Mouse (Mus musculus): ENCODE measurements around the gene Atp1a3. TPM values are rescaled to one million over a fixed set of nuclear protein-coding genes. Genes with fewer than 3 reads are reported as not detected.

The Atp1a3 gene
- polyA plus RNA-seq, 1 experiment from 2014 or later = 1.5 TPM

DNA sequence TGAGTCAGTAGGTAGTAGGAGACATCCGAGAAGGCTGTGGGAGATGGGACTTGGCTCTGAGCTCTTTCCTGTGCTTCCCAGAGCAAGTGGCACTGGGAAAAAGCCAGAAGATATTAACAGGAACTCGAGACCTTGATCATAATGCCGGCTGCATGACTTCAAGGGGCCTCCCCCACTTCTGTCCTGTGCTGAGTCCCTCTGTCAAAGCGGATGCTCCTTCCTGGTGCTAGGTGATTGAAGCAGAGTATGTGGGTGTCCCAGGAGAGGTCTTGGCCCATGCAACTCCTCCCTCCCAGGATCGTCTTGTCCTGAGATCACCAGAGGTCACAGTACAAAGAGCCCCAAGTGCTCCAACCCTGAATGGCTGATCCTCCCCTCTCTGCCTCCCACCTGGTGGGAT lies 31.9 kb downstream of the Atp1a3 start:
- Histone ChIP-seq H3K36me3 (replicated peaks) (peaks cover 7% of the 10 kb centered on the region; the same call in 1 of the 2 replicates), H3K27me3 (no peaks in the 10 kb centered on the region), H3K4me1 (replicated peaks) (peaks cover 30% of the 10 kb centered on the region), H3K4me2 (no peak overlapping the region), H3K27ac (replicated peaks) (no peak overlapping the region), H3K9me3 (replicated peaks) (no peaks in the 10 kb centered on the region), H3K9ac (no peak overlapping the region), H3K4me3 (replicated peaks) (no peak overlapping the region)
- ATAC-seq (ENCODE audit: insufficient read depth) = no peak
- WGBS (ENCODE audit: insufficient replicate concordance) = 60% methylated on average over 5 of the region's 5 CpGs

DNA sequence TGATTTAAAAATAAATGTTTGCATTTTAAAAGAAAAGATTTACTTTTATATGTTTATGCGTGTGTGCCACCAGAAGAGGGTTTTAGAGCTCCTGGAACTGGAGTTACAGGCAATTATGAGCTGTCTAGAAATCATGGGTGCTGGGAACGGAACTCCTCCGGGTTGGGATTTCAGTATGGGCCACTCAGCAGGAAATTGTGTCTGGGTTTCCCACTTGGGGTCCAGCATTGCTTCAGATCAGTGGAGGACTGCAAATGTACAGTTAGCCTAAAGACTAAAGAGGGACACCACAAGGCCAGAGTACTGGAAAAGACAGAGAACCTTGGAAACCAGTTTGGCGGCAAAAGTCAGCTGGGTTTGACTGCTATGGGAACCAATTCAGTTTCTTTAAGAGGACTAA lies 32.5 kb downstream of the Atp1a3 start:
- Histone ChIP-seq H3K27me3 (no peaks in the 10 kb centered on the region), H3K27ac (replicated peaks) (no peak overlapping the region), H3K9me3 (replicated peaks) (no peaks in the 10 kb centered on the region), H3K4me1 (replicated peaks) (peaks cover 30% of the 10 kb centered on the region), H3K4me3 (replicated peaks) (peak overlapping the region; percentile 72; the same call in 1 of the 2 replicates), H3K9ac (no peak overlapping the region), H3K4me2 (peak overlapping the region; percentile 95), H3K36me3 (replicated peaks) (peaks cover 7% of the 10 kb centered on the region; the same call in 1 of the 2 replicates)
- WGBS (ENCODE audit: insufficient replicate concordance) = 74% methylated on average over 4 of the region's 4 CpGs
- ATAC-seq (ENCODE audit: insufficient read depth) = no peak

DNA sequence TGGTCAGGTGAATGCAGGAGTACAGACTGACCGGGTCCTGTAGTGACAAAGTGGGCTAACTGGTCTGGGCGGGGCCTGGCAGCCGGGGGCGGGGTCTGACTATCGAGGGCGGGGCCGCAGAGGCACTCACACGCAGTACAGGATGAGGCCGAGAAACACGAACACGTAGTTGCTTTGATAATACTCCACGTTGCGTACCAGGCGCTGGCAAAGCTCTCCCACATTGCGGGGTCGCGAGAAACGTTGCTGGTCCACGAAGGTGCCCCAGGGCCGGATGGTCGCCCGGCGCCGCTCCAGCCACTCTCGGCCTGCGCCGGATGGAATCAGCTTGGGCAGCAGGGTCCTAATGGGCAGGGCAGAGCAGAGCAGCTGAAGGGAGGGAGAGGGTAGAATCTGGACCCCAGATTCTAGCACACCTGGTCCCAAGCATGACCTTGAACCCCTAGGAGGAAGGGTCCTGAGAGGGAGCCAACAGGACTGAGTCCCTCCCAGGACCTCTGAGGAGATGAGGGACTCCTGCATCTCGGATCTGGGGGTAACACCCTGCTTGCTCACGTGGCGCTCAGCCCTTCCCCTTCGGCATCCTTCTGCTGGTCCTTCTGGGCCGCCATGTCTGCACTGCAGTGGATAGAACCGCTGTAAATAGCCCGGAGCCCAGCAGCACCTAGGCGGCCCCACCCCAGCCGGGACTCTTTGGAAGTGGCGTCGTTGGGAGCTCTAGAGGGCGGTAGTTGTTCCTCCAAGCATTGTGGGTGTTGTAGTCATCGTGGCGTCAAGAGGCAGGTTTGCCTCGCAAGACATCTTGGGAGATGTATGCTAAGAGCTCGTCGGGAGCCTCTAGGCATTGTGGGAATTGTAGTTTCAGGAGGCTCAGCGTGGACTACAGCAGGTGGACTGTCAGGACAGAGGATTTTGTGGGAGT lies 33.5 kb downstream of the Atp1a3 start, which contains the start of gene Rabac1:
TSS of gene Rabac1 (minus strand) at position 783 of the 922 bp plus-strand sequence.
- Histone ChIP-seq H3K4me3 (replicated peaks) (peak within 1 kb of the TSS; percentile 72), H3K27me3 (no peaks in the 10 kb centered on the region), H3K27ac (replicated peaks) (peak within 1 kb of the TSS; percentile 85), H3K9ac (peak within 1 kb of the TSS; percentile 74), H3K36me3 (replicated peaks) (peaks cover 7% of the 10 kb centered on the region; the same call in 1 of the 2 replicates), H3K9me3 (replicated peaks) (no peaks in the 10 kb centered on the region), H3K4me2 (peak within 1 kb of the TSS; percentile 95), H3K4me1 (replicated peaks) (peaks cover 30% of the 10 kb centered on the region)
- peak; percentile 93 for ATAC-seq (ENCODE audit: insufficient read depth)
- WGBS (ENCODE audit: insufficient replicate concordance) = under 1% methylated on average over 45 of the region's 45 CpGs

DNA sequence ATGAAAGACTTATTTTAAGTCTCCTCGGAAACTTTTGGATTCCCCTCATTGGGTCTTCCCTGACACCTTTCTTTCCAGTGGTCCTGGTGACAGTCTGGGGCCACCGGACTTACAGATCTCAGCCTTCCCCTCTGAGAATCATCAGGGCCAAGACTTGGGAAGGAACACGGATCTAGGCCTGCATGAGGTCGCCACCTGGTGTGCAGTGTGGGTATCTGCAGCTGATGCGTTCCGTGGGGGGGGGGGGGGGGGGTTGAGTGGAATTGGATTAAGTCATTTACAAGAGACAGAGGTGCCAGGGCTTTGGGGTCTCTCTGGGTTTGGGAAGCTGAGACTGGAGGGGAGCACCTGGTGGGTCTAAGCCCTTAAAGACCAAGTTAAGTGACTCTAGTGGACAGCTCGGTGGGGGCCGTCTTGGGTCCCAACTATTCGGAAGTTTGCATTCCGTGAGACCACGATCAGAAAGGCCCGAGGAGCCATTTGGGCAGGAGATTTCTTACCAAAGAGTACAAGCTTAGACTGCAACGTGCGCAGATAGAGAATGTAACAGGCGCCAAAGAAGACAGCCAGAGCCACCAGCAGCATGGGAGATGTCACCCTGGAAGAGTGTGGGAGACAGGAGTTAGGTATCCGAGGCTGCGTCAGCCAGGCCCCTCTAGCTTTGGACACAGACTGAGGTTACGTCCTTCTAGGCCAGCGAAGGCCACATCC lies 34.3 kb downstream of the Atp1a3 start:
- peak overlapping the region; percentile 74; the same call in 1 of the 2 replicates for H3K9ac ChIP-seq
- WGBS (ENCODE audit: insufficient replicate concordance) = 9% methylated on average over 19 of the region's 19 CpGs
- H3K27me3 ChIP-seq = no peaks in the 10 kb centered on the region
- peaks cover 30% of the 10 kb centered on the region for H3K4me1 ChIP-seq (replicated peaks)
- peak overlapping the region; percentile 72 for H3K4me3 ChIP-seq (replicated peaks)
- peaks cover 7% of the 10 kb centered on the region; the same call in 1 of the 2 replicates for H3K36me3 ChIP-seq (replicated peaks)
- peak overlapping the region; percentile 85 for H3K27ac ChIP-seq (replicated peaks)
- no peaks in the 10 kb centered on the region for H3K9me3 ChIP-seq (replicated peaks)
- no peak; the same call in 1 of the 2 replicates for ATAC-seq (ENCODE audit: insufficient read depth)
- peak overlapping the region; percentile 95 for H3K4me2 ChIP-seq

DNA sequence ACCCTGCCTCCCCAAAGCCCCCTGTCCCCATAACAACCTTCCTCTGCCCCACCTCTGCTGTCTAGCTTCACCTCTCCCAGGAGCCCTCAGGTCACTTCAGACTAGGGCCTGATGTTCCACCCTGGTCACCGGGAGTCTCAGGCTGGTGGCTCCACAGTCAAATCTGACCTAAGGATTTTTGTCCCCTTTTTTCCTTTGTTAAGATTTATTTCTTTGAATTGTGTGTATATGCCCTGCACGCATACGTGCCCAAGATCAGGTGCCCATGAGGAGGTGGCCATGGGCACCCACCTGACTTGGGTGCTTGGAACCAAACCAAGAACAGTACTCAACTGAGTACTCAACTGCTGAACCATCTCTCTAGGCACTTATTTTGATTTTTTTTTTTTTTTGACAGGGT lies 35.4 kb downstream of the Atp1a3 start:
- Histone ChIP-seq H3K36me3 (replicated peaks) (peaks cover 7% of the 10 kb centered on the region; the same call in 1 of the 2 replicates), H3K27ac (replicated peaks) (no peak overlapping the region), H3K4me2 (no peak overlapping the region), H3K27me3 (no peaks in the 10 kb centered on the region), H3K9me3 (replicated peaks) (no peaks in the 10 kb centered on the region), H3K9ac (no peak overlapping the region), H3K4me3 (replicated peaks) (no peak overlapping the region), H3K4me1 (replicated peaks) (peaks cover 30% of the 10 kb centered on the region)
- 76% methylated on average over 3 of the region's 3 CpGs for WGBS (ENCODE audit: insufficient replicate concordance)
- ATAC-seq (ENCODE audit: insufficient read depth) = no peak

DNA sequence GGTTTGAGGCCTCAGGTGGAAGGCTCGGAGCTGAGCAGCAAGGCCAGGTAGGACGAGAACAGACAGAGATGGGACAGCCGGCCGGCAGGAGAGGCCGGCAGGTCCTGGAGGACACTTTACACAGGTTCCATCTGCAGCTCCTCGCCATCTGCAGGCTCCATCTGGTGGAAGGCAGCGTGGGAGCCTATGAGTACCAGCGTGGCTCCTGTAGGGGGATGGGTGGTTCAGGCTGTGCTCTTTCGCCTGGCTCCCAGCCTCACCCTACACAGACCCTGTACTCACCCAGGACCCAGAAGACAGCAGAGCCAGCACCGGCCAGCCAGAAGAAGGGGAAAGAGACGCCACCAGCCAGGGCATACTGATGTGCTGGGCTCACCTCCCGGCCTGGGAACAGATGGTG lies 36.0 kb downstream of the Atp1a3 start:
- H3K9ac ChIP-seq = no peak overlapping the region
- H3K9me3 ChIP-seq (replicated peaks) = no peaks in the 10 kb centered on the region
- no peak overlapping the region for H3K27ac ChIP-seq (replicated peaks)
- H3K27me3 ChIP-seq = no peaks in the 10 kb centered on the region
- H3K4me3 ChIP-seq (replicated peaks) = no peak overlapping the region
- ATAC-seq (ENCODE audit: insufficient read depth) = no peak
- WGBS (ENCODE audit: insufficient replicate concordance) = 72% methylated on average over 12 of the region's 12 CpGs
- peaks cover 7% of the 10 kb centered on the region; the same call in 1 of the 2 replicates for H3K36me3 ChIP-seq (replicated peaks)
- peaks cover 27% of the 10 kb centered on the region for H3K4me1 ChIP-seq (replicated peaks)
- H3K4me2 ChIP-seq = no peak overlapping the region

DNA sequence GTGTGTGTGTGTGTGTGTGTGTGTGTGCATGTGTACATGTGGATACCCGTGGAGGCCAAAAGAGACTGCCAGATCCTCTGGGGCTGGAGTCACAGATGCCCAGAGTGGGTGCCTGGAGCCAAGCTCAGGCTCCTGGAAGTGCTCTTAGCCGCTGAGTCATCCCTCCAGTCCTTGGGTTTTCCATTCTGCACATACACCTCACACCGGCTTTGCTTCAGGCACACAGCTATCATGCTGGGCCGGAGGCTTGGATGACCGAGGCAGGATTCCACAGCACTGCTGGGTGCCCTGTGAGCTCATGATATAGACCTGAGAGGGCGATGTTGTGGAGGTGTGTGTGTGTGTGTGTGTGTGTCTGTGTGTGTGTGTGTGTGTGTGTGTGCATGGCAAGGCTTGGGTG lies 37.3 kb downstream of the Atp1a3 start:
- Histone ChIP-seq H3K4me3 (replicated peaks) (no peak overlapping the region), H3K4me1 (replicated peaks) (peaks cover 24% of the 10 kb centered on the region), H3K9me3 (replicated peaks) (no peaks in the 10 kb centered on the region), H3K36me3 (replicated peaks) (peaks cover 7% of the 10 kb centered on the region; the same call in 1 of the 2 replicates), H3K4me2 (no peak overlapping the region), H3K27ac (replicated peaks) (no peak overlapping the region), H3K27me3 (no peaks in the 10 kb centered on the region), H3K9ac (no peak overlapping the region)
- ATAC-seq (ENCODE audit: insufficient read depth) = no peak
- WGBS (ENCODE audit: insufficient replicate concordance) = 69% methylated on average over 6 of the region's 6 CpGs

DNA sequence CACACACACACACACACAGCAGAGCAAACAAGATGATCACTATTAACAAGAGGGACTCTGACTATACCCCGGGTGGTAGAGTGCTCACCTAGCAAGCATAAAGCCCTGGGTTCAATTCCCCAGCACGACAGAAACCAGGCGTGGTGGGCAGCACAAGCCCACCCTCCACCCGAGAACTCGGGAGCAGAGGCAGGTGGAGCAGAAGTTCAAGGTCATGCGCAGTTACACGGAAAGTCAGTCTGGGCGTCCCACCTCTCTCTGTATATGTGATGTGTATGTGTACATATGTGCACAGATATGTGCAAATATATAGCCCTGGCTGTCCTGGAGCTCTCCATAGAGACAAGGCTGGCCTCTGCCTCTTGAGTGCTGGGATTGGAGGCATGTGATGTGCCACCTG lies 37.8 kb downstream of the Atp1a3 start:
- no peak overlapping the region for H3K9ac ChIP-seq
- ATAC-seq (ENCODE audit: insufficient read depth) = no peak
- no peak overlapping the region for H3K4me3 ChIP-seq (replicated peaks)
- WGBS (ENCODE audit: insufficient replicate concordance) = 50% methylated on average over 8 of the region's 8 CpGs
- no peaks in the 10 kb centered on the region for H3K27me3 ChIP-seq
- H3K9me3 ChIP-seq (replicated peaks) = no peaks in the 10 kb centered on the region
- H3K4me1 ChIP-seq (replicated peaks) = peaks cover 20% of the 10 kb centered on the region
- H3K4me2 ChIP-seq = no peak overlapping the region
- H3K36me3 ChIP-seq (replicated peaks) = peaks cover 7% of the 10 kb centered on the region; the same call in 1 of the 2 replicates
- H3K27ac ChIP-seq (replicated peaks) = no peak overlapping the region

DNA sequence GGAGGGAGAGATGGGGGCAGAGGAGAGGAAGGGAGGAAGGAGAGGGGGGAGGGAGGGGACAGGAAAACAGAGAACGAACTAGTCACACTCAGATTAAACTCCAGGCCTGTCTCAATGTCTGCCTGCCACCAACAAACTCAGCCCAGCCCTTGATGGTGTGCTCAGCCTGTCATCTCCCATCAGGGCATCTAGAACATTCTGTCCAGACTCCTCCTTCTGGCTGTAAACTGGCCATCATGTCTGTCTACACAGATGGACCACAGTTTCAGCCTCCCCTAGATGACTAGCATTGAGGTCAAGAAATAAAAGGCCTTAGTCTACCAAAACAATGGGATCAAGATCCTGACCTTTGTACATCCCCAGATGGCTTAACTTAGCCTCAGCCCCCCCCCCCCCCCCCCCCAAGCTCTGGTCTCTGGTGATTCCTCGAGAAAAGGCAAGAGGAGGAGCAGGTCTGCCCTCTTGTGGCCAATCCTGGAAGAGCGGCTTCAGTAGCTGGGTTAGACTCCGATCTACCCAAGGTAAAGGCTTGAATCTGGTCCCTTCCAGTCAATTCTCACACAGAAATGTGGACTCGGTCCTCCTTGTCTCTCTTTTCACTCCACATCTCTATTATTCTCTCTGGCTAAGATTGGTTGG lies 40.7 kb downstream of the Atp1a3 start:
- 6% methylated on average over 5 of the region's 5 CpGs for WGBS (ENCODE audit: insufficient replicate concordance)
- H3K9ac ChIP-seq = no peak overlapping the region
- ATAC-seq (ENCODE audit: insufficient read depth) = no peak
- H3K36me3 ChIP-seq (replicated peaks) = peaks cover 7% of the 10 kb centered on the region; the same call in 1 of the 2 replicates
- no peaks in the 10 kb centered on the region; the same call in 1 of the 2 replicates for H3K27me3 ChIP-seq
- H3K9me3 ChIP-seq (replicated peaks) = no peaks in the 10 kb centered on the region
- no peaks in the 10 kb centered on the region for H3K4me1 ChIP-seq (replicated peaks)
- H3K27ac ChIP-seq (replicated peaks) = no peak overlapping the region
- H3K4me3 ChIP-seq (replicated peaks) = no peak overlapping the region
- H3K4me2 ChIP-seq = no peak overlapping the region

DNA sequence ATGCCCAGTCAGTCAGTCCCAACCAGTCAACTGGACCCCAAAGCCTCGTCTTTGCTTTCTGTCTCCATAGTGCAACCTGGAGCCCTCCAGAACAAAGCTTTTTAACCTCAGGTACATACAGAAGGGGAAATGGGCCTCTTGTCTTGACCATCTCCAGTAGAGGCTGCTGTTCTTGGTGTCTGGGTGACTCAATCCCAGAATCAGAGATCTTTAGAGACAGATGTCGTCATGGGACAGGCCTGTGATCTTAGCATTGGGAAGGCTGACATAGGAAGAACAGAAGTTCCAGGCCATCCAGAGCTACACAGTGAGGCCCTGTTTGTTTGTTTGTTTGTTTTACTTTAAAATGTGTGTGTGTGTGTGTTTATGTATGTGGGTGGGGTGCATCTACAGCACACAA lies 41.5 kb downstream of the Atp1a3 start:
- H3K9ac ChIP-seq = no peak overlapping the region
- no peak overlapping the region for H3K4me2 ChIP-seq
- 40% methylated on average over 2 of the region's 2 CpGs for WGBS (ENCODE audit: insufficient replicate concordance)
- no peaks in the 10 kb centered on the region for H3K4me1 ChIP-seq (replicated peaks)
- ATAC-seq (ENCODE audit: insufficient read depth) = no peak
- H3K36me3 ChIP-seq (replicated peaks) = peaks cover under 1% of the 10 kb centered on the region; the same call in 1 of the 2 replicates
- no peak overlapping the region for H3K4me3 ChIP-seq (replicated peaks)
- no peaks in the 10 kb centered on the region; the same call in 1 of the 2 replicates for H3K27me3 ChIP-seq
- no peaks in the 10 kb centered on the region for H3K9me3 ChIP-seq (replicated peaks)
- no peak overlapping the region for H3K27ac ChIP-seq (replicated peaks)

All from liver, embryonic 15.5 days (tissue).